Mouse (Mus musculus): ENCODE measurements around the gene Cog4.
A peak's percentile ranks its signal among the peaks of the same experiment; 100 is the strongest.

DNA sequence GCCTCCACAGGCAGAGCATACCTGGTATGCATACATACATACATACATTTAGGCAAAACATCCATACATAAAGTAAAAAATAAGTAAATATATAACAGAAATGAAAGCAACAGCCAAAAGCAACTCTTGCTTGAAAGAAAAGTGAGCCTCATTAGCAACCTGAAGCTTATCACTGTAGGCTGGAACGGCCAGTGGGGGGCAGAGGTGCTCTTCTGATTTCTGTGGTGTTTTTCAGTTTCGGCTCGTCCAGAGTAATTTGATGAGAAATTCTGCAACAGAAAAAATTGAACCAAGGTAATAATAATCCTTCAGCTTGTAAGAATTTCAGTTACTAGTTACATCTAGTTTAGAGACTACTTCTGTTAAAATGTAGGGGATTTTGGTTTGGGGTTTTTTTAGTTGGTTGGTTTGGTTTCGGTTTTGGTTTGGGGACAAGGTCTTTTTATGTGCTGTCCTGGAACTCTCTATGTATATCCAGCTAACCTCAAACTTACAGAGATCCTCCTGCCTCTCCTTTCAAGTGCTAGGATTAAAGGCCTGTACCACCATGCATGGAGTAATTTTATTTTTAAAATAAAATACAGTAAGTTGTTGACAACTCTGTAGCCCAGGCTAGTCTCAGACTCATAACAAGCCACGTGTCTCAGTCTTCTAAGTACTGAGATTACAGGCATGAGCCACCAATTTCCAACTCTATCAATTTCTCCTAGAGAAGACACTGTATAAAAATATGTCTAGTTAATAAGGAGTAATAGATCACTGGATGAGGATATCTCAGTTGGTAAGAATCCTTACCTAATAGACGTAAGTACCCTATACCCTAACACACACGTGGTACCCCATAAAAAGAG lies 13.5 kb downstream of the Cog4 start:
- TF ChIP-seq TCF12 (IDR thresholded peaks at IDR 0.05; ENCODE audit: low read depth, low read length) = peak; percentile 41
- peak; percentile 17; the same call in 1 of the 2 replicates for TF ChIP-seq HCFC1 (IDR thresholded peaks at IDR 0.05; ENCODE audit: low read depth, low read length)
- no peak; the same call in 1 of the 2 replicates for TF ChIP-seq POLR2A (IDR thresholded peaks at IDR 0.05; ENCODE audit: low read depth, low read length)
- peak; percentile 85 for TF ChIP-seq MXI1 (IDR thresholded peaks at IDR 0.05; ENCODE audit: low read depth, low read length)
- TF ChIP-seq TBP (conservative IDR thresholded peaks at IDR 0.05; ENCODE audit: low read depth, low read length) = peak; percentile 52; the same call in 1 of the 2 replicates
- TF ChIP-seq CTCF (conservative IDR thresholded peaks at IDR 0.05 in 1 of 2, IDR thresholded peaks at IDR 0.05 in 1 of 2; ENCODE audit: low read depth in 2 of 2, low read length in 2 of 2) = peak; percentile 34 to 86
- TF ChIP-seq CHD1 (IDR thresholded peaks at IDR 0.05; ENCODE audit: low read depth, low read length) = no peak
- no peak for TF ChIP-seq ZMIZ1 (IDR thresholded peaks at IDR 0.05; ENCODE audit: low read depth, low read length)
- TF ChIP-seq UBTF (IDR thresholded peaks at IDR 0.05; ENCODE audit: low read depth, low read length) = no peak
- TF ChIP-seq CHD2 (IDR thresholded peaks at IDR 0.05; ENCODE audit: low read length) = 0 out of 2 replicates have a peak, but pooled peaks have one; percentile 14
- TF ChIP-seq GABPA (IDR thresholded peaks at IDR 0.05; ENCODE audit: insufficient replicate concordance, low read depth, low read length) = no peak
